Mouse (Mus musculus) midbrain, embryonic 12.5 days (tissue): Measurements from ENCODE around the gene Zcwpw1. TPM values are rescaled to one million over a fixed set of nuclear protein-coding genes. Genes with fewer than 3 reads are reported as not detected.
"Not testable (repeated sequence)": the region's sequence is repeated elsewhere in the genome, so short reads cannot be mapped to it uniquely, and the experiment has no call there.

Experiments
- ATAC-seq: fragments of 200-750 bp; cut with Nextera tagmentation; 2 replicates; pipeline ENCODE4 v1.8.0; 2017; ENCODE audit warnings: low read depth, moderate TSS enrichment, moderate library complexity; ENCODE audit not compliant: low FRiP score
- H3K27ac ChIP-seq: fragments of 300-500 bp; sonication (generic); replicated peaks from 2 replicates; pipeline ENCODE4 v1.5.1; 2016; ENCODE audit warnings: mild to moderate bottlenecking
- H3K27me3 ChIP-seq: fragments of 300-500 bp; sonication (generic); 2 replicates; pipeline ENCODE4 v1.6.1; 2016; ENCODE audit warnings: mild to moderate bottlenecking
- H3K36me3 ChIP-seq: fragments of 300-500 bp; sonication (generic); 2 replicates; pipeline ENCODE4 v1.6.1; 2016
- H3K4me1 ChIP-seq: fragments of 300-500 bp; sonication (generic); 2 replicates; pipeline ENCODE4 v1.6.1; 2016
- H3K4me2 ChIP-seq: fragments of 300-500 bp; sonication (generic); replicated peaks from 2 replicates; pipeline ENCODE4 v1.6.1; 2016; ENCODE audit warnings: mild to moderate bottlenecking, moderate library complexity
- H3K4me3 ChIP-seq: fragments of 300-500 bp; sonication (generic); 2 replicates; pipeline ENCODE4 v1.5.1; 2016; ENCODE audit warnings: mild to moderate bottlenecking
- H3K9ac ChIP-seq: fragments of 300-500 bp; sonication (generic); replicated peaks from 2 replicates; pipeline ENCODE4 v1.6.1; 2016; ENCODE audit warnings: mild to moderate bottlenecking, moderate library complexity
- H3K9me3 ChIP-seq: fragments of 300-500 bp; sonication (generic); 2 replicates; pipeline ENCODE4 v1.6.1; 2016; ENCODE audit warnings: mild to moderate bottlenecking
- WGBS: fragments of 180-500 bp; shearing (Covaris S2); methylation state at CpG from one replicate; pipeline ENCODE4 v1.1.7; 2016; 5-methylcytosine and 5-hydroxymethylcytosine counted together
- polyA plus RNA-seq: library from polyadenylated mRNA; unstranded; fragments of >200 nt; fragmentation: Nextera tagmentation; extraction: Ambion mirVana; gene quantifications from 2 replicates; pipeline ENCODE4 v1.2.1, GENCODE M21; 2016

Gene Zcwpw1
- polyA plus RNA-seq, 1 experiment from 2014 or later, result 14.9 TPM

DNA sequence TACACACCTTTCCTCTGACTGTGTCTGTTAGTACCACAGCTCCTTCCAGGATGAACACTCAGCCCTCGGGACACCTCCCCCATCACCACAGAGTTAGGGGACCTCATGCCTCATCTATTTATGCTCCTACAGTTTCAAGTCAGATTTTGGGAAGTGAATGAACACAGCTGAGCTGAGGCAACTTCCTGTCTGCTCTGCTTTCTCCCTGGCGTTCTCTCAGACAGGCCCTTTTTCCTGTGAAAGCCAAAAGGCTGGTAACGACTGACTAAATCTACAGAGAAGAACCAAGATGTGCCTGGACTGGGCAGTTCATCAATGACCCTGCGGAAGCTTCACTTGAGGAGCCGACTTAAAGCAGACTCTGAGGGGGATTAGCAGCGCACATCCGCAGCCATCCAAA, 42.6 kb downstream of the Zcwpw1 start:
- Histone ChIP-seq H3K4me3 (no peak overlapping the region), H3K4me1 (no peaks in the 10 kb centered on the region), H3K9me3 (no peaks in the 10 kb centered on the region), H3K4me2 (no peak overlapping the region), H3K27me3 (no peaks in the 10 kb centered on the region), H3K27ac (no peak overlapping the region), H3K9ac (no peak overlapping the region), H3K36me3 (no peaks in the 10 kb centered on the region)
- WGBS, result 78% methylated on average over 7 of the region's 7 CpGs
- ATAC-seq, result no peak

DNA sequence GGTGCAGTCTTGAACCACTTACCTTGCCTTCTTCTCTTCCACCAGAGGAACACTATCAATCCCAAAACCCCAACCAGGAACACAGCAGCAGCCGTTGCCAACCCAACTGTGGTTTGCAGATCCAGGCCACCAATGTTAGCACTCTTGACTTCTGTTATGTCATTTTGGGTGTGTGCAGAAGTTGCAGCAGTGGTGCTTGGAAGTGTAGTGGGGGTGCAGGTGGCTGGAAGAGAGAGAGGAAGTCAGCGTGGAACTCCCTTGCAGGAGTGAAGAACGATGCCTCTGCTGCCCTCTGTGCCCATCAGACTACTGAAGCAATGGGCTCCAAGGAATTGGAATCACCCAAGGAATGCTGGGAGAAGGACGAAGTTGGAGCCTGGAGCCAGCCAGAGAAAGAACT, 43.5 kb downstream of the Zcwpw1 start:
- ATAC-seq, result no peak
- Histone ChIP-seq H3K9me3 (no peaks in the 10 kb centered on the region), H3K4me1 (no peaks in the 10 kb centered on the region), H3K4me3 (no peak overlapping the region), H3K27ac (no peak overlapping the region), H3K9ac (no peak overlapping the region), H3K27me3 (no peaks in the 10 kb centered on the region), H3K36me3 (no peaks in the 10 kb centered on the region), H3K4me2 (no peak overlapping the region)
- WGBS, result 90% methylated on average over 4 of the region's 4 CpGs

DNA sequence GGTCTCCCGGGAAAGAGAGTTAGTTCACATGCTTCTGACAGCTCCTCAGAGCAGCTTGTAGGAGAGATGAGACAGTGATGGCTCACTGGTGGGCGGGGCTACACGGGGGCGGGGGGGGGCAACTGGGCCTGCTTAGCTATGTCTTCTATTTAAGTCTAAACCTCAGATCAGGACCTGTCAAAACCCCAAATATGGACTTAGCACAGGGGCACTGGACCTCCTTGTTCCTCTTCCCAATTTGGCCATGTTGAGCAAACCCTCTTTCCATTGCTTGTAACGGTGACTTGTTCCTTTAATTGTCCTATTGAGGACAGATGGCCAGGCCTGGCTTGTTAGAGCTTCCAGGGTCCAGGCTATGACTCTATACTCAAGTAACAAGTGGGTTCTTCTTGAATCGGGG, 43.9 kb downstream of the Zcwpw1 start:
- 77% methylated on average over 6 of the region's 6 CpGs for WGBS
- ATAC-seq, result no peak
- H3K36me3 ChIP-seq, result no peaks in the 10 kb centered on the region

DNA sequence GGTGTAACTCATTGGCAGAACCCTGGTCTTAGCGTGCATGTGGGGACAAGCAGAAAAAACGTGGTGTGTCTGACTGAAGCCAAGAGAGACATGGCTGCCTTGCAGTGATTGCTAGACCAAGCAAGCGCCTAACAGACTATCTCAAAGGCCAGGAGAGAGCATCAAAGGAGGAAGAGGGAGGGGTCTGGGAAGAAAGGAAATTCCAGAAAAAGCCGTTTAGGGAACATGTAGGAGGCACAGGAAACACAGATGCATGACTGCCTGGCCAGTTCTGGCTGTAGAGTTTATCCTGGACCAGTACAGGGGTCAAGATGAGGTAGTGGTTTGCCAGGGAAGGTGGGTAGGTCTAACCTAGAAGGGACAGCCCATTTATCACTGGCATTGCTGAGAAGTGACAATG, 45.9 kb downstream of the Zcwpw1 start:
- H3K4me3 ChIP-seq, result no peak overlapping the region
- no peaks in the 10 kb centered on the region for H3K9me3 ChIP-seq
- H3K27me3 ChIP-seq, result no peaks in the 10 kb centered on the region
- H3K36me3 ChIP-seq, result no peaks in the 10 kb centered on the region
- no peak overlapping the region for H3K9ac ChIP-seq
- no peak overlapping the region for H3K27ac ChIP-seq
- WGBS, result 58% methylated on average over 4 of the region's 4 CpGs
- H3K4me2 ChIP-seq, result no peak overlapping the region
- no peak for ATAC-seq
- H3K4me1 ChIP-seq, result no peaks in the 10 kb centered on the region

More for the DNA sequence above, 43.9 kb downstream of the Zcwpw1 start:
- H3K27ac ChIP-seq, result no peak overlapping the region
- H3K4me3 ChIP-seq, result no peak overlapping the region
- H3K9ac ChIP-seq, result no peak overlapping the region
- H3K9me3 ChIP-seq, result no peaks in the 10 kb centered on the region
- H3K4me1 ChIP-seq, result no peaks in the 10 kb centered on the region
- no peak overlapping the region for H3K4me2 ChIP-seq
- H3K27me3 ChIP-seq, result no peaks in the 10 kb centered on the region

DNA sequence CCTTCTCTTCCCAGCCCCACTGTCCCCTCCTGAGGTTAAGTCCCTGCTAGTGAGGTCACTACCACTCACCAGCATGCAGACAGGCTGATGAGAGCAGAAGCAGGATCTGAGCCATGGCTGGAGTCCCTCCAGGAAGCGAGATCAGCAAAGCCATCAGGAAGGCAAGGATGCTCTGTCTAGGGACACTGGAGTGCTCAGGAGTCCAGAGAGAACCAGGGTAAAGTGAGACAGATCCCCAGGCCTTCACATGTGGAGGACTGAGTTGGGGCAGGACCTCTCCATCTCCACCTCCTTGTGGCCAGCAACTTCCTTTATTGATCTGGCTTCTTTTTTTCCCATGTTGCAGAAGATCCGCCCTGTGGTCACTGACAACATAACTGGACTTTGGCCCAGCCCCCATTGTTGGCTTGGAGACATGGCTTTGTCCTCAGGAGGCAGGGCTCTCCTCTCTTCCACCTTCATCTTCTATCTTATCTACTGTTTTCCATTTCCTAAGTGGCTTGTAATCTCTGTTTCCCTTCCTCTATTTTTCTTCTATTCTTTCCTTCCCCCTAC, 48.4 kb downstream of the Zcwpw1 start, which contains the start of gene Pilra:
Pilra (minus strand) TSS at position 316 of the 555 bp plus-strand sequence.
- H3K4me1 ChIP-seq, H3K36me3 ChIP-seq, ATAC-seq, H3K27ac ChIP-seq, H3K9me3 ChIP-seq, H3K9ac ChIP-seq, H3K27me3 ChIP-seq, H3K4me2 ChIP-seq, H3K4me3 ChIP-seq: not testable (repeated sequence)
- WGBS, result 76% methylated on average over 2 of the region's 2 CpGs

DNA sequence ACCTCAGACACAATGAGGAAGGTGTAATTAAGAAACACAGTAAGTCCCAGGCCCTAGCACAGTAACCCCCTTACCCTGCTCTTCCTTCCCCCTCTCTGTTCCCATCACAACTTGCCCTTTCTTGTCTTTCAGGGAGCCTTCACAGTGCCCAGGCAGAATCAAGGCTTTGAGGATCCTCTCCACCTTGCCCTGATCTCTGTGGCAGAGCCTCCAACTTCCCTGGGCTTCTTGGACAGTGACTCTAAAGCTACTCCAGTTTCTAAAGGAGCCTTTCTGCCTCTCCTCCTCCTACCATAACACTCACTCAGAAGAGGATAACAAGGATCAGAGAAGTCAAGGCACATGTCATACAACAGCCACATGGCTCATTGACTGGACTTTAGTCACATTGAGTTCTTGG, 49.0 kb downstream of the Zcwpw1 start:
- Histone ChIP-seq H3K4me3 (no peak overlapping the region), H3K9ac (no peak overlapping the region), H3K9me3 (no peaks in the 10 kb centered on the region), H3K36me3 (no peaks in the 10 kb centered on the region), H3K27me3 (no peaks in the 10 kb centered on the region), H3K4me2 (no peak overlapping the region), H3K27ac (no peak overlapping the region), H3K4me1 (no peaks in the 10 kb centered on the region)
- ATAC-seq, result no peak

DNA sequence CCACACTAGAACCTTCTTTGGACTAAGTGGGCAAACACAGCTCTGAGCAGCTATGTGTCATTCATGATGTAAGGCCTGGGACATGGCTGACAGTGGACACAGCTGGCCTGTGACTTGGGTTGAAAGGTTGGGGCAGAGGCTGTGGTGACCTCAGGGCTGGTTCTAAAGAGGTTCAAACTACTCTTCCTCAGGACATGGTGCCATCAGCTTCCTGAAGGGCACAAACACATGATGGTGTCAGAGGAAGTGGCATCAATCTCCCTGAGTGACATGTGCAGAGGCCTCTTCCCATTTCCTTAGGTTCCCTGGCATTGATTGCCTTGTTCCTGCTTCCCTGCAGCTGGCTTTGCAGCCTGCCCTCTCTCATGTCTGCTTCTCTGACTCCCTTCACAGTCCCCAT, 49.5 kb downstream of the Zcwpw1 start:
- not testable (repeated sequence) for H3K9ac ChIP-seq

DNA sequence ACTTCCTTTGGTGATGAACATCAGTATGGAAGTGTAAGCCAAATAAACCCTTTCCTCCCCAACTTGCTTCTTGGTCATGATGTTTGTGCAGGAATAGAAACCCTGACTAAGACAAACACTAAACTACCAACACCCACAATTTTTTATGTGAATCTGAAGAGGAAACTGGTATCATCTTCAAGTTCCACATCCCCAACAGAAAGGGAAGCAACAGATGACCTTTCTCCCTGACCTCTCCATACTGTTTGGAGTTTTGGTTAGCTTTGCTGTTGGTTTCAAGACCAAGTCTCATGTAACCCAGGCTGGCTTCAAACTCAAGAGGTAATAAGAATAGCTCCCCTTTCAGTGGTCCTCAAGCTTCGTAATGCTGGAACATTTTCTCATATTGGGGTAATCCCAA, 62.7 kb downstream of the Zcwpw1 start:
- not testable (repeated sequence) for ATAC-seq, H3K4me3 ChIP-seq, H3K9me3 ChIP-seq, H3K4me1 ChIP-seq, H3K9ac ChIP-seq, H3K36me3 ChIP-seq, H3K27me3 ChIP-seq, H3K27ac ChIP-seq, H3K4me2 ChIP-seq
- 93% methylated on average over 1 of the region's 1 CpGs for WGBS

More for the DNA sequence above, 49.5 kb downstream of the Zcwpw1 start:
- H3K4me1 ChIP-seq, H3K9me3 ChIP-seq, H3K27ac ChIP-seq, ATAC-seq, H3K36me3 ChIP-seq, H3K4me2 ChIP-seq, H3K4me3 ChIP-seq, H3K27me3 ChIP-seq: not testable (repeated sequence)

DNA sequence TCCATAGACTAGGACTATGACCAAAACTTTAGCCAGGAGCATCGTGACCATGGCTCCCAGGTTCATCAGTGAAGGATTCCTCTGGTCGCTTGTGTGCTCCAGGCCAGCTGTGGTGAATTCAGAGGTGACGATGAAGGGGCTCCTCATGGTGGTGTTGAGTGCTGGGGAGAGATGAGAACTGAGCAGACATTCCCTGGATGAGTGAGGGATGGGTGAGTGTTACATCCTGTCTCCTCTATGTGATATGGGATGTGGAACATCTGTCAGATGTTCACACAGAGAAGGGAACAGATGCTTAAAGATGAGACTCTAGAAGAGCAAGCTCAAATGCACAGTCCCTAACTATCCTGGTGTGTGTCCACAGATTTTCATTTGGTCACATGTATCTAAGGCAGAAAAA, 67.3 kb downstream of the Zcwpw1 start:
- not testable (repeated sequence) for H3K9ac ChIP-seq, ATAC-seq, H3K36me3 ChIP-seq, H3K9me3 ChIP-seq, H3K4me2 ChIP-seq, H3K4me1 ChIP-seq, H3K27ac ChIP-seq, H3K4me3 ChIP-seq, H3K27me3 ChIP-seq
- 75% methylated on average over 3 of the region's 3 CpGs for WGBS

DNA sequence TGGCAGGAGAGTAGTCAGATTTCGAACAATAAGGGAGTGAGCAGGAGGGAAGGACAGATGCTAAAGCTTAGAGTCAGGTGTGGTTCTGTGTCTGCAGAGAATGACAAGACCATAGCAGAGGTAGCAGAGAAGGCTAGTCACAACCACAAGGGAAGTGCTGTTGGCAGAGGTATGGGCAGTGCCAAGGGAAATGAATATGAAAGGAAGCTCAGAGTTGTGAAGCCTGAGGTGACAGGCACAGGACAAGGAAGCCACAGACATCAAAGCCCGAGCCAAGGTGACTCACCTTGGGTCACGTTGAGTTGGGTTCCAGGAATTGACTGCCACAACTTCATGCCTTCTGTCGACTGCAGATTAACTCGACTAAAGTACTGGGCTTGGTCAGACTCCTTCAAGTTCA, 69.3 kb downstream of the Zcwpw1 start:
- not testable (repeated sequence) for H3K4me1 ChIP-seq, H3K9me3 ChIP-seq, ATAC-seq, H3K36me3 ChIP-seq, H3K4me2 ChIP-seq, H3K27me3 ChIP-seq, H3K9ac ChIP-seq, H3K4me3 ChIP-seq, H3K27ac ChIP-seq
- WGBS, result 76% methylated on average over 5 of the region's 5 CpGs

DNA sequence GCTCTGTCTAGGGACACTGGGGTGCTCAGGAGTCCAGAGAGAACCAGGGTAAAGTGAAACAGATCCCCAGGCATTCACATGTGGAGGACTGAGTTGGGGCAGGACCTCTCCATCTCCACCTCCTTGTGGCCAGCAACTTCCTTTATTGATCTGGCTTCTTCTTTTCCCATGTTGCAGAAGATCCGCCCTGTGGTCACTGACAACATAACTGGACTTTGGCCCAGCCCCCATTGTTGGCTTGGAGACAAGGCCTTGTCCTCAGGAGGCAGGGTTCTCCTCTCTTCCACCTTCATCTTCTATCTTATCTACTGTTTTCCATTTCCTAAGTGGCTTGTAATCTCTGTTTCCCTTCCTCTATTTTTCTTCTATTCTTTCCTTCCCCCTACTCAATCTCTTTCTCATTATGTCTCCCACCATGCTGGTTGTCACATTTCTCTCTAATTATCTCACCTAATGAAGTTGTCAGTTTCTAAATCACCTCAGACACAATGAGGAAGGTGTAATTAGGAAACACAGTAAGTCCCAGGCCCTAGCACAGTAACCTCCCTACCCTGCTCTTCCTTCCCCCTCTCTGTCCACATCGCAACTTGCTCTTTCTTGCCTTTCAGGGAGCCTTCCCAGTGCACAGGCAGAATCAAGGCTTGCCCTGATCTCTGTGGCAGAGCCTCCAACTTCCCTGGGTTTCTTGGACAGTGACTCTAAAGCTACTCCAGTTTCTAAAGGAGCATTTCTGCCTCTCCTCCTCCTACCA, 70.5 kb downstream of the Zcwpw1 start, which contains the start of gene Pilrb1:
Pilrb1 (minus strand) TSS at position 147 of the 751 bp plus-strand sequence.
- H3K27me3 ChIP-seq, H3K4me3 ChIP-seq, ATAC-seq, H3K9me3 ChIP-seq, H3K9ac ChIP-seq, H3K36me3 ChIP-seq, H3K4me2 ChIP-seq, H3K4me1 ChIP-seq, H3K27ac ChIP-seq: not testable (repeated sequence)
- 68% methylated on average over 2 of the region's 2 CpGs for WGBS

DNA sequence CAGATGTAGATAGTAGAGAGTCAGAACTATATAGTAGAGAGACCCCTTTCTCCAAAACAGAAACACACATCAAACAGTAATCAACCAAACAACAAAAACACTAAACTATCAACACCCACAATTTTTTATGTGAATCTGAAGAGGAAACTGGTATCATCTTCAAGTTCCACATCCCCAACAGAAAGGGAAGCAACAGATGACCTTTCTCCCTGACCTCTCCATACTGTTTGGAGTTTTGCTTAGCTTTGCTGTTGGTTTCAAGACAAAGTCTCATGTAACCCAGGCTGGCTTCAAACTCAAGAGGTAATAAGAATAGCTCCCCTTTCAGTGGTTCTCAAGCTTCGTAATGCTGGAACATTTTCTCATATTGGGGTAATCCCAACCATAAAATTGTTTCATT, 76.4 kb downstream of the Zcwpw1 start:
- not testable (repeated sequence) for H3K9ac ChIP-seq, H3K4me2 ChIP-seq, H3K9me3 ChIP-seq, H3K27ac ChIP-seq, H3K4me1 ChIP-seq, H3K27me3 ChIP-seq, H3K36me3 ChIP-seq, ATAC-seq, H3K4me3 ChIP-seq
- 83% methylated on average over 1 of the region's 1 CpGs for WGBS

DNA sequence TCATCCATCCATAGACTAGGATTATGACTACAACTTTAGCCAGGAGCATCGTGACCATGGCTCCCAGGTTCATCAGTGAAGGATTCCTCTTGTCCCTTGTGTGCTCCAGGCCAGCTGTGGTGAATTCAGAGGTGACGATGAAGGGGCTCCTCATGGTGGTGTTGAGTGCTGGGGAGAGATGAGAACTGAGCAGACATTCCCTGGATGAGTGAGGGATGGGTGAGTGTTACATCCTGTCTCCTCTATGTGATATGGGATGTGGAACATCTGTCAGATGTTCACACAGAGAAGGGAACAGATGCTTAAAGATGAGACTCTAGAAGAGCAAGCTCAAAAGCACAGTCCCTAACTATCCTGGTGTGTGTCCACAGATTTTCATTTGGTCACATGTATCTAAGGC, 81.0 kb downstream of the Zcwpw1 start:
- not testable (repeated sequence) for H3K9me3 ChIP-seq, H3K4me2 ChIP-seq, H3K36me3 ChIP-seq, H3K27me3 ChIP-seq, H3K27ac ChIP-seq, ATAC-seq, H3K4me3 ChIP-seq, H3K9ac ChIP-seq, H3K4me1 ChIP-seq
- 72% methylated on average over 2 of the region's 2 CpGs for WGBS
